ENCODE assay signal across 27 mouse cellular contexts in the genomic region with DNA sequence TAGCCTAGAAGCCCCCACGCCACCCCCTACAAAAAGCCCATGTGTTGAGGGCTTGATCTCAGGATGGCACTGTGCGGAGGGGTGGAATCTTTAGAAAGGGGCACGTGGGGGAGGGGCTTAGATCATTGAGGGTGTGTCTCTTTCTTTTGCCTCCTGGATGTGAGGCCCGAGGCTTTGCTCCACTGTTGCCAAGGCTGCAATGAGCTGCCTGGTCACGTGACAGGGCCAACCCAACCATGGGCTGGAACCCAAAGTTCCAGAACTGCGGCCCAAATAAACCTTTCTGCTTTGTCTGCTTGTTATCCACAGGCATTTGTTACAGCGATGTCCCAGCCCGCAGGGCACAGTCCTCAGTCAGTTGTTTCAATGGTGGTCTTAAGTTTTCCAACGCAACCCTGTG.
DNase-seq lines count a peak whose midpoint lies in the region; ATAC-seq and TF ChIP-seq lines count a peak whose summit lies in the region.
"Had no signal": no experiment of that assay in that cellular context is flagged by ENCODE, and none has a peak within 500 bp of the region (broad histone marks: within the 10 kb centered on the region; RNA-seq: fewer than 3 reads in every experiment).

No protein-coding gene starts in this region.

- peaks cover 14% of the 10 kb centered on the region for H3K4me1 ChIP-seq in midbrain, embryonic 10.5 days
- H3K4me1 ChIP-seq in midbrain, embryonic 15.5 days, result no peaks in the 10 kb centered on the region; the same call in 1 of the 2 replicates
- peaks cover 15 to 30% of the 10 kb centered on the region in 2 experiments; a peak in 3 of 4 replicates for H3K4me1 ChIP-seq in ES-E14 (ENCODE audit: control insufficient read depth in 2 of 2, insufficient read depth in 2 of 2, low read length in 2 of 2, poor library complexity in 1 of 2)
- H3K4me1 ChIP-seq: embryonic facial prominence, embryonic 12.5 days; forebrain, embryonic 12.5 days; heart, embryonic 10.5 days; heart, embryonic 13.5 days had no signal

- H3K9me3 ChIP-seq in midbrain, embryonic 10.5 days (replicated peaks), result peaks cover 3% of the 10 kb centered on the region; the same call in 1 of the 2 replicates
- no peaks in the 10 kb centered on the region for H3K9me3 ChIP-seq in midbrain, embryonic 15.5 days
- no peaks in the 10 kb centered on the region for H3K9me3 ChIP-seq in ES-E14 (ENCODE audit: control insufficient read depth, insufficient read depth, low read depth, low read length)
- H3K9me3 ChIP-seq: embryonic facial prominence, embryonic 12.5 days; embryonic facial prominence, embryonic 15.5 days; forebrain, embryonic 12.5 days; heart, embryonic 10.5 days; heart, embryonic 13.5 days had no signal

- DNase-seq in midbrain, embryonic 10.5 days (ENCODE audit: low spot score), result no peak
- DNase-seq in ES-E14 (ENCODE audit: low read depth, low spot score), result peak; percentile 62
- peak; percentile 88 for DNase-seq in ZHBTc4 (ENCODE audit: low read depth, low spot score)
- no peak for DNase-seq in left cerebral cortex, adult 18-20 months (ENCODE audit: low spot score in 2 of 2)
- no peak for DNase-seq in thymus, postnatal 25 days
- DNase-seq: adrenal gland, adult 2 months; adrenal gland, postnatal 14 days; B cell, adult 2 months; cerebellum, adult 11 months; cerebellum, adult 2 months; cerebellum, adult 9-11 months; cerebellum, postnatal 25 days; gastrocnemius, postnatal 10 days; gastrocnemius, postnatal 36 days; heart, adult 2 months; heart, postnatal 14 days; heart, postnatal 4 days had no signal

- WGBS in midbrain, embryonic 10.5 days, result 86% methylated on average over 9 of the region's 9 CpGs
- 79% methylated on average over 9 of the region's 9 CpGs for WGBS in midbrain, embryonic 15.5 days

- in situ Hi-C loops in ES-E14 (cut with MboI; ENCODE audit: low sequenced_read_pairs in 2 of 2, unreplicated experiment in 2 of 2), result no loop called here

- ATAC-seq in midbrain, embryonic 15.5 days (replicated peaks), result no peak
- ATAC-seq: forebrain, embryonic 16.5 days; hindbrain, postnatal 0 days; intestine, embryonic 16.5 days had no signal

- no peak overlapping the region for H3K4me2 ChIP-seq in midbrain, embryonic 15.5 days
- H3K4me2 ChIP-seq: embryonic facial prominence, embryonic 12.5 days; embryonic facial prominence, embryonic 15.5 days; forebrain, embryonic 12.5 days; heart, embryonic 13.5 days; hindbrain, embryonic 14.5 days had no signal

- H3K4me3 ChIP-seq in midbrain, embryonic 10.5 days, result no peak overlapping the region
- no peak overlapping the region for H3K4me3 ChIP-seq in midbrain, embryonic 15.5 days
- peak overlapping the region in 1 of 2 experiments; percentile 11; a peak in 1 of 4 replicates for H3K4me3 ChIP-seq in ES-E14 (ENCODE audit: insufficient read depth in 1 of 2, low read depth in 1 of 2, low read length in 2 of 2, poor library complexity in 1 of 2, severe bottlenecking in 1 of 2)
- H3K4me3 ChIP-seq: embryonic facial prominence, embryonic 12.5 days; embryonic facial prominence, embryonic 15.5 days; forebrain, embryonic 12.5 days; heart, adult 2 months; heart, embryonic 10.5 days; heart, embryonic 13.5 days had no signal

- H3K27ac ChIP-seq in midbrain, embryonic 10.5 days (replicated peaks), result 0 out of 2 replicates have a peak overlapping the region, but pooled peaks have one; percentile 28
- H3K27ac ChIP-seq in midbrain, embryonic 15.5 days, result no peak overlapping the region
- no peak overlapping the region for H3K27ac ChIP-seq in ES-E14 (ENCODE audit: insufficient read depth, low read depth, low read length, poor library complexity, severe bottlenecking)
- H3K27ac ChIP-seq: embryonic facial prominence, embryonic 12.5 days; embryonic facial prominence, embryonic 15.5 days; forebrain, embryonic 12.5 days; heart, adult 2 months; heart, embryonic 10.5 days; heart, embryonic 13.5 days; hindbrain, embryonic 14.5 days; hindbrain, postnatal 0 days had no signal

- no peaks in the 10 kb centered on the region for H3K27me3 ChIP-seq in midbrain, embryonic 10.5 days (ENCODE audit: low read depth, poor library complexity, severe bottlenecking)
- H3K27me3 ChIP-seq in midbrain, embryonic 15.5 days (replicated peaks), result no peaks in the 10 kb centered on the region
- H3K27me3 ChIP-seq: embryonic facial prominence, embryonic 12.5 days; embryonic facial prominence, embryonic 15.5 days; forebrain, embryonic 12.5 days had no signal

- no peak overlapping the region for H3K9ac ChIP-seq in midbrain, embryonic 15.5 days
- no peak overlapping the region for H3K9ac ChIP-seq in ES-E14 (ENCODE audit: insufficient read depth, low read depth, low read length, poor library complexity, severe bottlenecking)
- H3K9ac ChIP-seq: embryonic facial prominence, embryonic 12.5 days; embryonic facial prominence, embryonic 15.5 days; forebrain, embryonic 12.5 days; heart, embryonic 13.5 days; hindbrain, embryonic 14.5 days had no signal

- no peaks in the 10 kb centered on the region for H3K36me3 ChIP-seq in midbrain, embryonic 10.5 days
- H3K36me3 ChIP-seq in midbrain, embryonic 15.5 days (replicated peaks), result no peaks in the 10 kb centered on the region
- H3K36me3 ChIP-seq in ES-E14 (ENCODE audit: control insufficient read depth, insufficient read depth, low read length, poor library complexity, severe bottlenecking), result no peaks in the 10 kb centered on the region
- H3K36me3 ChIP-seq: embryonic facial prominence, embryonic 12.5 days; embryonic facial prominence, embryonic 15.5 days; forebrain, embryonic 12.5 days; heart, embryonic 10.5 days; heart, embryonic 13.5 days had no signal

TF ChIP-seq in ES-E14, 5 proteins besides CTCF, POLR2A, EP300 and RAD21:
- TF ChIP-seq MAFK (IDR thresholded peaks at IDR 0.05; ENCODE audit: insufficient read depth, low read depth, low read length), result no peak
- no peak for TF ChIP-seq HCFC1 (IDR thresholded peaks at IDR 0.05; ENCODE audit: borderline replicate concordance, insufficient read depth, low read length)
- TF ChIP-seq CHD2 (IDR thresholded peaks at IDR 0.05; ENCODE audit: low read depth, low read length), result no peak
- no peak for TF ChIP-seq ZC3H11A (IDR thresholded peaks at IDR 0.05; ENCODE audit: borderline replicate concordance, low read depth, low read length)
- no peak for TF ChIP-seq ZNF384 (IDR thresholded peaks at IDR 0.05; ENCODE audit: low read depth, low read length)

Comparison
In these comparisons a context has a peak if more than half of its experiments do, and no peak if none do; other contexts are left out.
1. DNase-seq: peak in ES-E14 (single experiment) and ZHBTc4 (single experiment); none in midbrain, embryonic 10.5 days (single experiment), left cerebral cortex, adult 18-20 months (0 of 2) and thymus, postnatal 25 days (single experiment).